Mouse (Mus musculus): Measurements from ENCODE around the gene Sorcs2.

Gene Sorcs2

DNA sequence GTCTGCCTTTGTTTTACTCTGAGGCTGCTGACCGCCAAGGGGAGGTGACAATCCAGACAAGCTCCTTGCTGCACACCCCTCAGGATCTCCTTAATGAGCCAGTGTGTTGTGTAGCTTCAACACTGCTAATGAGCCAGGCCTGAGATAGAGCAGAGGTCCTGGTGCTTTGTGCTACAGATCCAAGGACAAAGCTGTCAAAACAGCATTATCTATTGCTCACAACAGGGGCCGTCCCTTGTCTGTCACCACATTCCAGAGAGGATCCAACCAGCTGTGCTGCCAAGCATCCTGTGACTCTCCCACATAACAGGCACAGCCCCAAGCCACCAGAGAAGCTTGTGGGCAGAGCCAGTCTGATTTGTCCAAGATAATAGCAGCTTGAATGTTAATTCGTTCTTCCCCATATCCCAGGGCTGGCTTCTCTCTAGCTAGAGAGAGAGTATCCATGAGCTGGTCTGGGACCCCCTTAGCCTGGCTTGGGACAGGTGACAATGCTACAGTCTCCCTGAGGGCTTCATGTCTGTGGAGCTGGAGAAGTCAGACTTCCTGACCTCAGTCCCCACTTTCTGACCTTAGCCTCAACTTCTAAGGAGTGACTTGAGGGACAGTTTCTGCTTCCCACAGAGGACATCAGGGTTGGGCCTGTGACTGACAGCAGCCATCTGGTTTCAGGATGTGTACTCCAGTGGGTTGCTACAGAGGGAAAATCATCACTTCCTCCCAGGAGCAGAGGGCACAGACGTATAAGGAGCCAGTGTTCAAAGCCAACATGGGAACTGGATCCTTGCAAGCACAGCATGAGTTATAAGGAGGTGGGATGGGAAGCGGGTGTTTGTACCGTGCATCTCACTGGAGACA is 328.2 kb downstream of the Sorcs2 start:
- peak; percentile 46 for DNase-seq (ENCODE audit: low spot score)

DNA sequence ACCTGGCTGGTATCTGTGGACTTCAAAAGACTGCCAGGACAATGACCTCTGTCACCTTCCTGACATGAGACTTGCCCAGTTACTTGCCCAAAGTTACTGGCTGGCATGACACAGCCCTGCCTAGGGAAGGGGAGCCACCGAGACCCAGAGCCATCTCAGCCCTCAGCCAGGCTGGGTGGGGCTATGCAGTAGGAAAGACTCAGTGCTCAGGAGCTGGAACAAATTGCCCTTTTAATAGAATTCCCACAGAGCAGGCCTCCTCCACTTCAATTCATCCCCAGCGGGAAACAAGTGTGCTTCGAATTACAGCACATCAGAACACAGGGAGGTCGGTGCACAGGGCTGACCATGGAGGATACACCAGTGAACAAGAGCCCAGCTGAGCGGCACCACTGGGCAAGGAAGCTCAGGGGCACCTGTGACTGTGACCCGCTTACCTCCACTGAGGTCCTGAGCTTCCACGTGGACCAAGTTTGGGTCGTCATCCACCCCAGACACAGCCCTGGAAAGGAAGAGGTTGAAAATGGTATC is 330.2 kb downstream of the Sorcs2 start:
- no peak for DNase-seq (ENCODE audit: low spot score)

DNA sequence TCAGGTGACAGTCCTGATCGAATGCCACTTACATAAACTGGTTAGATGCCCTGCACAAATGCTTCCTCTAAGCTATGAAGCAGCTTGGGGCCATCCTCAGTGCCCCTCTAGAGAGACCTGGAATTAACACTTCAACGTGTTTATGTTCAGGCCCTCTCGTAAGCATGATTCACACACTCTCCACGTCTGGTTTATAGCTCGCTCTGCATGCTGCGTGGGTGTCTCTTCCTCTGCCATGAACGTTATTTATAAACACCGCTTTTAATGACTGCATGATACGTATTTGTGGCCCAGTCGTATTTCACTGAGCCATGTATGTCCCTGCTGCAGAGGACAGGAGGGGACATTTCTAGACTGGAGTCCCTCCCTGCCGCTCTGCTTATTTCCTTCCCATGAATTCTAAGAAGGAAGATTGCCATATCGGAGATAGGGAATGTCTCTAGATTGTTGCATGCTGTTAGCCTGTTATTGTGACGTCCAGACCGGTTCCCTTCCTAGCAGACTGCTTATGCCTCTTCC is 340.1 kb downstream of the Sorcs2 start:
- no peak for DNase-seq (ENCODE audit: low spot score)

DNA sequence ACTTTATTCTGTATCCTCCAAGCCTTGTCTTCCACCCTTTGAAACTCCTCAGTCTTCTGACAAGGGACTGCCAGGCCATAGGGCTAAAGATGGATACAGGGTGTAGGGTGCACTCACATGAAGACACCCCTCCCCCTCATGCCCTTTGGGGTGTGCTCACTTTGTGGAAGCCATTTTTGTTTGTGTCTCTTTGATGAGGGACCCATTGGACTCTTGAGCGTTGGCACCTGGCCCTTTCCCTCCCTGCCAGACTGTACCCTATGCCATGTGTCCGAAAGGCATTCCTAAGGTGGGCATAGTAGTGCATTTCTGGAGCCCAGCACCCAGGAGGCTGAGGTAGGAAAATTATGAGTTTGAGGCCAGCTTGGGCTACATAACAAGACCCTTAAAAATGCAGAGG is 341.0 kb downstream of the Sorcs2 start:
- DNase-seq (ENCODE audit: low spot score) = no peak

GRCm38 (mm10) chr5:36055876-36056275 is 342.1 kb downstream of the Sorcs2 start:
- no peak for DNase-seq (ENCODE audit: low spot score)

GRCm38 (mm10) chr5:36054498-36054897 is 343.4 kb downstream of the Sorcs2 start:
- no peak for DNase-seq (ENCODE audit: low spot score)

DNA sequence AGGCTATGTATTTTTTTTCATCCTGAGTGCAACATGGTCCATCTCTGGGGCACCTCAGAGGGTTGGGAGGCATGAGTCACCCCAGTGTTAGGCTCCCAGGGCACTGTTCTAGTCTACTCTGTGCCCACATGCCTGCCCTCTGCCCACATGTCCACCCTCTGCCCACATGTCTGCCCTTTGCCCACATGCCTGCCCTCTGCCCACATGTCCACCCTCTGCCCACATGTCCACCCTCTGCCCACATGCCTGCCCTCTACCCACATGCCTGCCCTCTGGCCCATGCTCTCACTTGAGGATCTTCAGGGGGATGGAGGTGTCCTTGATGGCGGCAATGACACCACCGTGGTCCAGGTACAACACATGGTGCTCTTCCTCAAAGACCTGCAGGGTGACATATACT is 354.8 kb downstream of the Sorcs2 start:
- no peak for DNase-seq (ENCODE audit: low spot score)

DNA sequence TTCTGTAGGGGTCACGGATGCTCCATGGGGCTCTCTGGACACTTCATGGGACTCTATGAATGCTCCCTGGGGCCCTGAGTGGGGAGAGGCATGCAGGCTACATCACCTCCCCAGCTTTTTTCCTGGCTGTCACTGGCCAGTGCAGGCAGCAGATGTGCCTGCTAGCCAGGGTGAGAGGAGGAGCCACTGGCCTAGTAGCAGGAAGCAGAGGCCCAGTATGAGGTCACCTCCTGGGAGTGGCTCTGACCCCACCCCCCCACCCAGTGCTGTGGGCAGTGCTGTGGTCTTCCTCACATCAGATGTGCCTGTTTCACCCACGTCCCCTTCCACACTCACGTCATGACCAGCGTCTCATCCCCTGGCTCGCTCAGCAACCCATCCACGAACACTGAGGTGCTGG is 356.2 kb downstream of the Sorcs2 start:
- DNase-seq (ENCODE audit: low spot score) = no peak

DNA sequence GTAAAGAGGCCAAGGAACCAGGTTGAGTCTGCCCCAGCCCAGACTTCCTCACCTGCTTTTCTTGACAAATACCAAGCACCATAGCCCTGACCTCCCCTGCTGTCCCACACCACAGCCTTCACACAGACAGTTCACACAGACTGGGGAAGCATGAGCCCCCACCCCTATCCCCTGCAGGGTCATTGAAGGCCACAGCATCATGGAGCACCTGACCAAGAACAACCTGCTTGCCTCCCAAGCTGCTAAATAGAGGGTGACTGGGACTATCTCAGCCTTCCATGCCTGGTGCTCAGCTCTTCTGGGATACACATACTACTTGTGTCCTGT is 356.7 kb downstream of the Sorcs2 start:
- no peak for DNase-seq (ENCODE audit: low spot score)

DNA sequence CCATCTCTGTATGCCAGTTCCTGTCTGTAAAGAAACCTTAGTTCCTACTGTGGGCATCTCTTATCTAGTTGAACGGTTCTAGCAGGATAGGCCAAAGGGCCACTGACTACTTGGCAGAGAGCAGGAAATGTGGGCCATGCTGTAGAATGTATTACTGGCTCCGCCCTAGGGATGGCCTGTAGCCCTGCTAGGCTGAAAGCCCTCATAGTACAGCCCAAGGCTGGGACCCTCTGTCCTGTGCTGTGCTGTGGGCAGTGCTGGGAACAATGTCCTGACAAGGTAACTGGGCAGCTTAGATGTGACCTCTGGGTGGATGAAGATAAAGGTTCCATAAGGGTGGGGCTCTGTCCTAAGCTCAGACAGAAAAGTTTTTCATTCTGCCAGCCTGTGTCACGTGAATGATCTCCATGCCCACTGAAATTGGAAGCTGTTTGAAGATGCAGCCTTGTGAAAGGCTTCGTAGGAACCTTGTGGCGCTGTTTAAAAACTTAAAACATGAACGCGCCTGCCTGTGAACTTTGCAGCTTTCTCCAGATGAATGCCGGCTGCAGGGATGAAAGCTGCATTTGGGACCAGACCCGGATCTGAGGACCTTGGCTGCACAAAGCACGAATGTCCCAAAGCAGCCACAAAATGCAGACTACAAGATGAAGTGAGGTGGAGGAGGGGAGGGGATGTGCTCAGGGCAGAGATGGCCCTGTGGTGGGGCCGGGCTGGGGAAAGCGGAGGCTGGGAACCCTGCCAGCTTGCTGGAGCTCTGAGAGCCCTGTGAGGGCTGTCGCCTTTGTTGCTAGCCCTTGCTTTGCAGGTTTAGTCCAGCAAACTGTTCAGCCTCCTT is 357.3 kb downstream of the Sorcs2 start:
- peak; percentile 36 for DNase-seq (ENCODE audit: low spot score)

DNA sequence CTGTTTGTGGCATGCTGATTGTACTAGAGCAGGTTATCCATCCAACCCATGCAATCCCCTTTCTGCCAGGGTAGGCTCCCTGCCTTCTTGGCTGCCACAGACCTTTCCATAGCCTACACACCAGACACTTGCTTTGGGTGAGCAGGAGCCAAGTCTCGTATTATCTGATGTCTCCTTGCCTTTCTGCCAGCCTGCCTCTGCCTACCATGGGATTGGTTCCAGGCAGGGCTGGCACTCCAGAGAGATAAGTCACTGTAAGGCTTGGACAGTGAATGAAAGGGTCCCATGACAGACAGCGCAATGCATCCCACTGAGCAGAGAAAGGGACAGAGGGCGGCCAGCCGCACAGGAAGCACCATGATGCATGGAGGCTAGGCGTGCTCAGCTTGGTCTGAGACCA is 358.3 kb downstream of the Sorcs2 start:
- no peak for DNase-seq (ENCODE audit: low spot score)

- peak; percentile 56 for DNase-seq (ENCODE audit: low spot score)
Measured at GRCm38 (mm10) chr5:36033531-36034426, 364.2 kb downstream of the Sorcs2 start.

- DNase-seq (ENCODE audit: low spot score) = no peak
Measured at GRCm38 (mm10) chr5:36025076-36025475, 372.9 kb downstream of the Sorcs2 start.

DNA sequence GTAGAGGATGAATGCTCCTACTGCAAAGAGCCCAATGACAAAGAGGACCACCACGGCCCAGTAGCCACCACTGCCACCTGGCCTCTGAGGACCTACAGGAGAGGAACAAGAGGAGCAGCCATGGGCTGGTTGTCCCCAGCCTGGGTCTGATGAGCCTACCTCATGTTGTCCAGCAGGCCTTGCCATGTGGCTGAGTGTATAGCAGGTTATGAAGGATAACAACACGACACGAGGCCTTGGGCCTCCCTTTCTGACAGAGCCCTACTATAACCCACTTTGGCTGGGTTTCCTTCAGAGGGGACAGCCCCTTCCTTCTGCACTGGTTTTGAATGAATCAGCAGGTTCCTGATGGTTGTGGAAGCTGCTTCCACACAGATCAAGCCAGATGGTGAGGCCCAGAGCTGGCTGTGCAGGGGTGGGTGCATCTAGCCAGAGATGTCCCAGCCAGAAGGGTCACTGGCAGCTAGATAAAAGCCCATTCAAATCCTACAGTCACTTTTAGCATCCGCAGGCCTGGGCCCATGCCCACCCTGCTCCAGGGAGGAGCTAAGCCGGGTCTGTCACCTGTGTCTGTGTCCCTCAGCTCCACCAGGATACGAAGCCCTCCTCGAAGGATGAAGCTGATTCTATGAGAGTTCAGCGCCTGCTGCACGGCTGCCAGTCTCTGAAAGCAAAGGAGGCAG is 373.8 kb downstream of the Sorcs2 start:
- no peak for DNase-seq (ENCODE audit: low spot score)

GRCm38 (mm10) chr5:36022361-36022760 is 375.6 kb downstream of the Sorcs2 start:
- no peak for DNase-seq (ENCODE audit: low spot score)

GRCm38 (mm10) chr5:36021091-36021490 is 376.8 kb downstream of the Sorcs2 start:
- no peak for DNase-seq (ENCODE audit: low spot score)

DNA sequence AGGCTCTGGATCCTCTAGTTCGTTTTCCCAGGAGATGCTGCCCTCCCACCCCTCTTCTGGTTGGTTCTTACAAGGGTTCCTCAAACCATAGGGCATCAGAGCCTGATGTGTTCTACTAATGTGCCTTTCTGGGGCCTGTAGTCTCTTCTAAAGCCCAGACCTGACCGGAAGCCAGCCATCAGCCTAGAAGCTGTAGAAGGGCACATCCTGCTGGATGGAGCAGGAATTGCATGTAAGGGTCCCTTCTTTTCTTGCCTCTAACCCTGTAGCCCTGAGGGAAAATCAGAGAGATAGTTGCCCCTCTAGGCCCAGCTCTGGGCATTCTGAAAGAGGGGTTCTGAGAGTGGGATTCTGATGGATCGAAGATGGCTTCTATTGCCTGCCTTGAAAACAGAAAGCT is 379.6 kb downstream of the Sorcs2 start:
- no peak for DNase-seq (ENCODE audit: low spot score)

GRCm38 (mm10) chr5:36009405-36009804 is 388.5 kb downstream of the Sorcs2 start:
- no peak for DNase-seq (ENCODE audit: low spot score)

DNA sequence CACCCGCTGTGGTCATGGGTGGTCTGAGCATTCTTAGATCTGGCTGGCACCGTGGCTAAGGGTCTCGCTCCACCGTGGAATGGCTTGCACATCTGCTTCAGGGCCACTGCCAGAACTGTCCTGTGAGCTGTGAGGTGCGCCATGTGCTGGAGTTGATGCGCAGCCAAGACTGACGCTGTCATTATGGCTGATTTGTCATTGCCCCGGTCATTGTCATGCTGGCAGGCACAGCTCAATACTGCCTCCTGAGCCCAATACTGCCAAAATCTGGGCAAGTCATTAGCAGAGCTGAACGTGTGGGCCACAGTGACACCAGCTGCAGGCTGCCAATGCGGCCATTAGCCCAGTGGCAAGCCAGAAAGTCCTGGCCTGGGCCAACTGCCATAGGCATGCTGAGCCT is 390.3 kb downstream of the Sorcs2 start:
- DNase-seq (ENCODE audit: low spot score) = peak; percentile 28

DNA sequence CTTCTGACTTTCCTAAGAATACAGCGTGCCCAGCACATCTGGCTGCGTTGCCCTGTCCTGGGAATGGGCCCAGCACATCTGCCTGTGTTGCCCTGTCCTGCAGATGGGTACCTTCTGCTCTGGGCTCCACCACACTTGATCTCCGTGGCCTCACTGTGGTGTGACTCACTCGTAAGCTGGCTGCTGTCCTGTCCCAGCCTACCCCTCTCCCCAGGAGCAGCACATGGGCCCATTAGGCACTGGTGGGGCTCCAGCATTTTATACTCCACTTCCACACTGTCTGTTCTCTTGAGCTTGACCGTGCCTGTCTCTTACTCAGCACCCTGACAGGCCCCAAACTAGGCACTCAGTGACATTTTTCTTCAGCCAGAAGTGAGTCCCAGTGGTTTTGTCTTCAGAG is 391.4 kb downstream of the Sorcs2 start:
- DNase-seq (ENCODE audit: low spot score) = no peak

DNA sequence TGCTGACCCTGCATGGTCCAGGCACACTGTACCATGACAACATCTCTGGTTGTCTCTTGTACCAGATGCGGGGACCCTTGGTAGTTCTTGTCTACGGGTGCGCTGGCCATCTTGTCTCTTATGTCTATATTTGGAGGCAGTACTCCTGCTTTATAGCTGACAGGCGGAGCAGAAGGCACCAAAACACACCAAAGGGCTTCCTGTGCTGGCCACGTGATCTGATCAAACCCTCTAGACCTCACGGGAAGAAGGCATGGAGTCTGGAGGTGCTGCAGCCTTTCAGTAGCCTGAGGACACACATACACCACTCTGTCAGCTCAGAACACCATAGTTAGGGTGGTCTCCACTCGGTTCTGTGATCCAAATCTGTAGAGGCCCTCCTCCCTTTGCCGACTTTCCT is 391.8 kb downstream of the Sorcs2 start:
- DNase-seq (ENCODE audit: low spot score) = no peak

Data from layer of hippocampus, adult 11-12 months (tissue).